Mouse (Mus musculus) layer of hippocampus, postnatal 36 days (tissue): Measurements from ENCODE around the gene Asb18. TPM values are rescaled to one million over a fixed set of nuclear protein-coding genes. Genes with fewer than 3 reads are reported as not detected.

Experiments used
- total RNA-seq, 2 experiments: library from RNA; stranded (reverse); gene quantifications; 2 replicates each; pipeline ENCODE4 v1.2.3; 2021

Gene Asb18
- total RNA-seq, 2 experiments from 2014 or later: 2.0 to 2.1 TPM

Other genes with a start within 250 kb of the Asb18 start
- under 1 TPM in 1 of 2 experiments, not detected in 1; 0.17 TPM for gene Gbx2, start 83.5 kb downstream of the Asb18 start, total RNA-seq
- 1 to 10 TPM in 1 of 2 experiments, under 1 TPM in 1; 0.63 to 1.3 TPM for gene Iqca, start 138.7 kb upstream of the Asb18 start, total RNA-seq
- gene Ackr3, start 189.3 kb upstream of the Asb18 start, total RNA-seq: 10 to 100 TPM; 16.3 to 17.0 TPM